Mouse (Mus musculus): ENCODE results near the gene Glb1l. TPM values are rescaled to one million over a fixed set of nuclear protein-coding genes. Genes with fewer than 3 reads are reported as not detected.

Gene Glb1l
- total and polyA plus RNA-seq, 3 experiments, result 2.4 to 10.8 (median 3.6) TPM

DNA sequence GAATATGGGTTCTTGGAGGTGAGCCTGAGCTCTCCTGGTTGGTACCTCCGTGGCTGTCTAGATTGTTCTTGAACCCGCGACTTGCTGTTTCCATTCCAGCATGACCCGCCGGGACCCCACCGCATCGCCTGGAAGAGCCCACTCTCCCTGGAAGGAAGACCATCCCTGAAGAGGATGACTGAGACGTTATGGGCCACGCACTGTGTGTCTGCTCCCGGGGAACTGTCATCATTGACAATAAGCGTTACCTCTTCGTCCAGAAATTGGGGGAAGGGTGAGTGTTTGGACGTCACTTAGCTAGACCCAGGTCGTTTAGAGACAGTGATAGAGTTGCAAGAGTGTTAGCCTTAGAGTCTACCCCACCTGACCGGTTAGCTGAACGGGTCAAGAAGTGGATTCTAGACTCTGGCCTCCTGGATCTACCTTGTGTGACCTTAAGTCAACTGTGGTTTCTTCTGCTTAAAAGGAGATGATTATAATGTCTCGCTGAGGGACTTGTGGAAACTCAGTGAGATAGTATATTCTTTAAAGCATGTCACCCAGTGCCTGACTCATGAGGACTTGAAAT, 612 bp upstream of the Glb1l start:
- dilution Hi-C loops (cut with MboI; ENCODE audit: extremely low pct_ligation_motif_present, extremely low pct_unique_long_range_greater_than_20kb, low sequenced_read_pairs) (no loop called here), in situ Hi-C loops (cut with MboI; ENCODE audit: low pct_ligation_motif_present, low pct_unique_long_range_greater_than_20kb, low sequenced_read_pairs) (no loop called here)
- Histone ChIP-seq H3K27me3 (replicated peaks) (no peaks in the 10 kb centered on the region), H3K9ac (ENCODE audit: insufficient read depth, low read depth) (peak overlapping the region; percentile 93), H3K4me2 (ENCODE audit: insufficient read depth, low read depth, poor library complexity, severe bottlenecking) (peak overlapping the region; percentile 72; the same call in 1 of the 2 replicates), H3K27ac (ENCODE audit: insufficient read depth, low read depth) (no peak overlapping the region), H3K79me2 (replicated peaks; ENCODE audit: control insufficient read depth, extremely low read depth, insufficient read depth, poor library complexity, severe bottlenecking) (peaks cover 21% of the 10 kb centered on the region), H3K36me3 (replicated peaks in 1 of 2; ENCODE audit: control insufficient read depth in 1 of 2, insufficient read depth in 1 of 2, low read length in 1 of 2) (peaks cover 41 to 51% of the 10 kb centered on the region in 2 experiments), H3K9me3 (replicated peaks; ENCODE audit: low read length) (no peaks in the 10 kb centered on the region), H3K4me1 (ENCODE audit: control insufficient read depth in 1 of 2, insufficient read depth in 2 of 2) (peaks cover 16 to 71% of the 10 kb centered on the region in 2 experiments), H3K4me3 (replicated peaks in 1 of 3; ENCODE audit: low read depth in 2 of 3, low read length in 2 of 3, poor library complexity in 1 of 3) (peak overlapping the region; percentile 83 to 96 (median 91))
- TF ChIP-seq E2F4 (IDR thresholded peaks at IDR 0.05; ENCODE audit: insufficient replicate concordance, low read depth, low read length) (no peak), ZKSCAN1 (IDR thresholded peaks at IDR 0.05; ENCODE audit: borderline replicate concordance, low read depth, low read length) (no peak), IRF4 (IDR thresholded peaks at IDR 0.05; ENCODE audit: low read depth, low read length) (no peak), NELFE (IDR thresholded peaks at IDR 0.05; ENCODE audit: low read depth, low read length) (no peak), MAFK (IDR thresholded peaks at IDR 0.05; ENCODE audit: insufficient replicate concordance, low read length) (no peak), CTCF (conservative IDR thresholded peaks at IDR 0.05 in 1 of 2, IDR thresholded peaks at IDR 0.05 in 1 of 2; ENCODE audit: low read depth in 2 of 2, low read length in 2 of 2) (no peak), EP300 (IDR thresholded peaks at IDR 0.05; ENCODE audit: low read length) (no peak), BHLHE40 (IDR thresholded peaks at IDR 0.05; ENCODE audit: low read depth, low read length) (no peak), CHD1 (IDR thresholded peaks at IDR 0.05; ENCODE audit: low read depth, low read length) (no peak), ELF1 (IDR thresholded peaks at IDR 0.05; ENCODE audit: low read depth, low read length) (no peak), TCF12 (IDR thresholded peaks at IDR 0.05; ENCODE audit: low read depth, low read length) (no peak), USF1 (IDR thresholded peaks at IDR 0.05; ENCODE audit: low read depth, low read length) (no peak), TBP (conservative IDR thresholded peaks at IDR 0.05; ENCODE audit: low read depth, low read length) (no peak), CHD2 (IDR thresholded peaks at IDR 0.05; ENCODE audit: low read length) (no peak), KAT2A (IDR thresholded peaks at IDR 0.05; ENCODE audit: insufficient replicate concordance, low read length) (no peak)
- no peak for DNase-seq (ENCODE audit: extremely low read depth)

DNA sequence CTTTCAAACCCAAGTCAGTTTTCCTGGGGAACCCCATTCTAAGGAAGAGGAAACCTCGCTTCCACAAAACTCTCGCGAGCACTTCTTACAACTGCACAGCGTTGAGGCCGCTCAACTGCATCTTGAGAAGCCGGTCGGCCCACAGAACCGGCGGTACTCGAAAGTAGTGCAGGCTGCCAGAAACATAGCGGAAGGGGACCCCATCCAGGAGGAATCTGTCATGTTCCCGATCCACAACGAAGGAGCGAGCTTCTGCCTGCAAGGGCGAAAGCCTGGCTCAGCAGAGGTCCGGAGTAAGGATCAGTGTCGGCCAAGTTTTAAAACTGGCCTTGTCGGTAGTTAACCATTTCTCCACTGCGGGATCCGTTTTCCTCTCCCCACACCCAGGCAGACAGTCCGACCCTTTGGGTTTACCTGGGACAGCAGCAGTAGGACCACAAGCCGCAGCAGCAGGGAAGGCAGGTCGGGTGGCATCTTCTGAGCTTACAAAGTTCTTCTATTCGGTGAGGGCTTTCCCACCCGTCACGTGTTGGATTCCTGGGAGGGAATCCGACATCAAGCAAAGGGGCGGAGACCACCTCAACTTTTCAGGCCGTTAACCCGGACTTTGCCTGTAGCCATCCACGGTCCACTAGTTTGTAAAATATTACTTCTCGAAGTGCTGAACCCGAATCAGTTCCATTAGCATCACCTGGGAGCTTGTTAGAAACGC, 1.5 kb downstream of the Glb1l start:
- peaks cover 22 to 33% of the 10 kb centered on the region in 2 experiments for H3K36me3 ChIP-seq (replicated peaks in 1 of 2; ENCODE audit: control insufficient read depth in 1 of 2, insufficient read depth in 1 of 2, low read length in 1 of 2)

More for the DNA sequence above, 1.5 kb downstream of the Glb1l start:
- Histone ChIP-seq H3K27ac (ENCODE audit: insufficient read depth, low read depth) (no peak overlapping the region), H3K9me3 (replicated peaks; ENCODE audit: low read length) (no peaks in the 10 kb centered on the region), H3K4me3 (replicated peaks in 1 of 3; ENCODE audit: low read depth in 2 of 3, low read length in 2 of 3, poor library complexity in 1 of 3) (no peak overlapping the region), H3K4me1 (ENCODE audit: control insufficient read depth in 1 of 2, insufficient read depth in 2 of 2) (peaks cover 7 to 50% of the 10 kb centered on the region in 2 experiments), H3K27me3 (replicated peaks) (no peaks in the 10 kb centered on the region), H3K4me2 (ENCODE audit: insufficient read depth, low read depth, poor library complexity, severe bottlenecking) (no peak overlapping the region), H3K9ac (ENCODE audit: insufficient read depth, low read depth) (no peak overlapping the region), H3K79me2 (replicated peaks; ENCODE audit: control insufficient read depth, extremely low read depth, insufficient read depth, poor library complexity, severe bottlenecking) (peaks cover 13% of the 10 kb centered on the region)
- in situ Hi-C loops (cut with MboI; ENCODE audit: low pct_ligation_motif_present, low pct_unique_long_range_greater_than_20kb, low sequenced_read_pairs) (no loop called here), dilution Hi-C loops (cut with MboI; ENCODE audit: extremely low pct_ligation_motif_present, extremely low pct_unique_long_range_greater_than_20kb, low sequenced_read_pairs) (no loop called here)
- TF ChIP-seq CHD2 (IDR thresholded peaks at IDR 0.05; ENCODE audit: low read length) (no peak), USF1 (IDR thresholded peaks at IDR 0.05; ENCODE audit: low read depth, low read length) (no peak), MYC (IDR thresholded peaks at IDR 0.05; ENCODE audit: low read depth, low read length) (no peak), ZNF384 (IDR thresholded peaks at IDR 0.05; ENCODE audit: low read depth, low read length) (no peak), CHD1 (IDR thresholded peaks at IDR 0.05; ENCODE audit: low read depth, low read length) (no peak), NRF1 (IDR thresholded peaks at IDR 0.05; ENCODE audit: low read depth, low read length) (no peak), GABPA (IDR thresholded peaks at IDR 0.05; ENCODE audit: insufficient replicate concordance, low read depth, low read length) (no peak), JUN (IDR thresholded peaks at IDR 0.05; ENCODE audit: insufficient read depth, low read depth, low read length) (no peak), ZC3H11A (IDR thresholded peaks at IDR 0.05; ENCODE audit: low read depth, low read length) (no peak), MAFK (IDR thresholded peaks at IDR 0.05; ENCODE audit: insufficient replicate concordance, low read length) (no peak), UBTF (IDR thresholded peaks at IDR 0.05; ENCODE audit: low read depth, low read length) (no peak), POLR2A (IDR thresholded peaks at IDR 0.05; ENCODE audit: low read depth, low read length) (no peak), SMC3 (IDR thresholded peaks at IDR 0.05; ENCODE audit: low read depth, low read length) (no peak), JUND (conservative IDR thresholded peaks at IDR 0.05; ENCODE audit: low read depth, low read length) (no peak), BHLHE40 (IDR thresholded peaks at IDR 0.05; ENCODE audit: low read depth, low read length) (no peak), ELF1 (IDR thresholded peaks at IDR 0.05; ENCODE audit: low read depth, low read length) (no peak), TBP (conservative IDR thresholded peaks at IDR 0.05; ENCODE audit: low read depth, low read length) (no peak)
- no peak for DNase-seq (ENCODE audit: extremely low read depth)
